Mouse (Mus musculus): Measurements from ENCODE around the gene Klhdc4.

DNA sequence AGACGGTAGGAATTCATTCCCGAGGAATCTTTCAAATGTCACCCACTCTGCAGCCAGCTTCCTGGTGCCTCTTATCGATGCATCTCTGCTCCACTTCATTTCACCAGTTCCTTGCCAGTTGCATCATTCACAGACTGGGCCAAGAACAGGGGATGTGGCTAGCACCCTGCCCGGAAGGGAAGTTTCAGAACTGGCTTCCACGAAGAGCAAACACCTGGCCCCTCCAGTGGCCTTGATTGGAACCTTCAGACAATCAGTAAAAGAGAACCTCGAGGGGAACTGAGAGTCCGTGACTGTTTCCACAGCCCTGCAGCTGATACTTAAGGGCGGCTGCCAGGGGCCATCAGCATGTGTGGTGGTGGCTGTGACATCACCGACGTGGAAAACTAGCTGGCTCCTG lies 19.1 kb upstream of the Klhdc4 start:
- no peak for TF ChIP-seq CTCF (IDR thresholded peaks at IDR 0.05; ENCODE audit: low read depth, low read length)
- no peak for TF ChIP-seq POLR2A (IDR thresholded peaks at IDR 0.05; ENCODE audit: borderline replicate concordance, low read depth, low read length)
